Mouse (Mus musculus) urinary bladder, postnatal 14 days (tissue): ENCODE results near the gene Egr4.

ENCODE experiments used
- DNase-seq: peaks from one replicate; pipeline ENCODE4 v3.0.0; 2021; ENCODE audit warnings: low spot score

Egr4 gene

GRCm38 (mm10) chr6:85513531-85513910 is at the start of gene Egr4:
TSS of gene Egr4 (minus strand) at chr6:85513589.
- peak; percentile 38 for DNase-seq

- DNase-seq = no peak
Observed at GRCm38 (mm10) chr6:85562374-85562773, 49.0 kb upstream of the Egr4 start.

GRCm38 (mm10) chr6:85547642-85548041 is 34.3 kb upstream of the Egr4 start:
- DNase-seq = no peak

DNA sequence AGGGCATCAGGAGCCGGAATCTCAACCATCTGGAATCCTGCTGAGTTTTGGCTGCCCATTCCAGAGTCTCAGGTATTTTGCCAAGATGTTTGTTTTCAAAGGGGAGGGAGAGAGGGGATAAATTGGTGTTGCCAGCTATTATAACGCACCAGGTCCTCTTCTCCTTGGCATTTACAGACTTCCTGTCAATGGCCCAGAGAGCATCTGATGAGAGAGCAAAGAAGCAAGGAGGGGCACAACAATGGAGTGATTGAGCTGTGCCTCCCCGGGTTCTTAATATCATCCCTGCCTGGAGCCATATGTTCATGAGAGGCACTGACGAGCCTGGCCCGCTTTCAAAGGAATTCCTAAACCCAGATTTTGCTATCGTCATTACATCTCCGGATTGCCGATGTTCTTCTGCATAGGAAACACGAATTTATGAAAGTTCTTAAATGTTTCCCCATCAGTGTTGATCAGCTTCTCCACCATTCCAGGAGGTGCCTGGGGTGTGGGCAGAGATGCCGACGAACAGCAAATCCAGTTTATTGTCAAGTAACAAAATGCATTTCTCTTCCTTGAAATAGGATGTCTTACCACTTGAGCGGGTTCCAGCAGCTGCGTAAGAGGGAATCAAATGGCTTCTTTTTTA is 31.0 kb upstream of the Egr4 start:
- DNase-seq = no peak

GRCm38 (mm10) chr6:85543351-85544175 is 30.2 kb upstream of the Egr4 start:
- no peak for DNase-seq

DNA sequence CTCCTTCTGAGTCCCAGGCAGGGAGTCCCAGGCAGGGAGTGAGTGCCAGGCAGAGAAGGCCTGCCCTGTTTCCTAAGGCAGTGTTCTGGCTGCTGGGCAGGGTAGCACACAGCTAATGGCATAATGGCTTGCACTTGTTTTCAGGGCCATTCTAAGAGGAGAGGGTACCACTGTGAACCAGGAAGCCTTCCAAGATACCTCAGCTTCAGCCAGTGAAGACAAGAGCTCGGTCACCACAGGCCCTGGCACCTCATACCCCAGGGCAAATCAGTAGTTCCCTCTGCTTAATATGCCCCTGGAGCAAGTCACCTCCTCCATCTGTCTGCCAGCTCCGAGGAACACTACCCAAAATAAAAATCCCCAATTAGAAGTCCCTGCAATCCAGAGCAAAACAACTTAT is 9.4 kb upstream of the Egr4 start:
- DNase-seq = no peak

GRCm38 (mm10) chr6:85522026-85522425 is 8.6 kb upstream of the Egr4 start:
- DNase-seq = no peak

- DNase-seq = no peak
Observed at GRCm38 (mm10) chr6:85518091-85518693, 4.8 kb upstream of the Egr4 start.

GRCm38 (mm10) chr6:85515941-85516340 is 2.6 kb upstream of the Egr4 start:
- DNase-seq = no peak

- no peak for DNase-seq
Observed at GRCm38 (mm10) chr6:85512577-85513530, 535 bp downstream of the Egr4 start.

DNA sequence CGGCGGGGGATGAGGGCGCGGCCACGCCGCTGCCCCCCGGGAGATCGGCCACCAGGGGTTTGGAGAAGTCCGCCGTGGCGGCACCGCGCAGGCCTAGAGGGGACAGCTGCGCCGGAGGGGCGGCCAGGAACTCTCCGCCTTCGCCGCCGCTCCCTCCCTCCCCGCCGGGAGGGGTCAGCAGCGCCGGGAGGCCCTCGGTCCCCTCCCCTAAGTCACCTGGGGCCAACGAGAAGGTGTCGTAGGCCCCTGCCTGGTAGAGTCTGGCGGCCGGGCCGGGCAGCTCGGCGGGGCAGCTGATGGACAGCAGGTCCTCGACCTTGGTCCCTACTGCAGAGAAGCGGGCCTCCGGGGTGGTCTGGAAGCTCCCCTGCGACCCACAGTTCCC is 1.3 kb downstream of the Egr4 start:
- no peak for DNase-seq

- DNase-seq = peak; percentile 59
Observed at GRCm38 (mm10) chr6:85511286-85512055, 1.9 kb downstream of the Egr4 start.

DNA sequence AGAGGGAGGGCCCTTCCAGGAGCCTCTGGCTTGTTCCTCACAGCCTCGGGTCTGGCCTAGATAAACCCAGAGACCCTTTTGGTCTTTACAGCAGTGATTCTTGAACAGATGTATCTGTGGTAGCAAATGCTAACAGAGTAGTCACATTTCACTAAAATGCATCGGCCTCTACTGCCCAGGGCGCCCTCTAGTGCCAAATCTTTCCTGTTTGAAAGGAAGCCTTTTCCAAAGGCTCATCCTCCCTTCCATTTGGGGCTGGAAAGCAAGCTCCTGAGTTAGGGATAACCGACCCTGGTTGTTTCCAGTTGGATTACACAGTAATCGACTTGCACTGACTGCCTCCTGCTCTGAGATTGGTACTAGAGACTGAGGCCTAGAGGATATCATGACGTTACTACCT is 2.9 kb downstream of the Egr4 start:
- peak; percentile 62 for DNase-seq

GRCm38 (mm10) chr6:85508602-85509001 is 4.8 kb downstream of the Egr4 start:
- DNase-seq = peak; percentile 34

DNA sequence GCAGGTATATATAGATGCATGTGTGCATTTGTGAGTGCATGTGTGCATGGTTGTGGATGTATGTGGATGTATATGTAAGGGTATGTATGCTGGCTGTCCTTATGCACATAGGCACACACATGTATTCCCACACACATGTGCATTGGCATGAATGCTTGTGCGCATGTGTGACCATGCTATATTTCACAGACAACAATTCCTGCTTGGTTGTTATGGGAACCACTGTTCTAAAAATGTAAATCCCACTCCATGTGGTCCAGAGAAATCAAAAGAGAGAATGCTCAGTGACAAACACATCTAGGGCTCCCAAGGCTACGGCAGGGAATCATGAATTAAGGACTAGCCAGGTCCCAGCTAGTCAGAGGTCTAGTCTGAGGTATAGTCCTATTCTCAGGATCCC is 8.5 kb downstream of the Egr4 start:
- DNase-seq = no peak

GRCm38 (mm10) chr6:85502911-85503250 is 10.5 kb downstream of the Egr4 start, which contains the start of gene Fbxo41:
TSS of gene Fbxo41 (minus strand) at chr6:85502994.
- no peak for DNase-seq

DNA sequence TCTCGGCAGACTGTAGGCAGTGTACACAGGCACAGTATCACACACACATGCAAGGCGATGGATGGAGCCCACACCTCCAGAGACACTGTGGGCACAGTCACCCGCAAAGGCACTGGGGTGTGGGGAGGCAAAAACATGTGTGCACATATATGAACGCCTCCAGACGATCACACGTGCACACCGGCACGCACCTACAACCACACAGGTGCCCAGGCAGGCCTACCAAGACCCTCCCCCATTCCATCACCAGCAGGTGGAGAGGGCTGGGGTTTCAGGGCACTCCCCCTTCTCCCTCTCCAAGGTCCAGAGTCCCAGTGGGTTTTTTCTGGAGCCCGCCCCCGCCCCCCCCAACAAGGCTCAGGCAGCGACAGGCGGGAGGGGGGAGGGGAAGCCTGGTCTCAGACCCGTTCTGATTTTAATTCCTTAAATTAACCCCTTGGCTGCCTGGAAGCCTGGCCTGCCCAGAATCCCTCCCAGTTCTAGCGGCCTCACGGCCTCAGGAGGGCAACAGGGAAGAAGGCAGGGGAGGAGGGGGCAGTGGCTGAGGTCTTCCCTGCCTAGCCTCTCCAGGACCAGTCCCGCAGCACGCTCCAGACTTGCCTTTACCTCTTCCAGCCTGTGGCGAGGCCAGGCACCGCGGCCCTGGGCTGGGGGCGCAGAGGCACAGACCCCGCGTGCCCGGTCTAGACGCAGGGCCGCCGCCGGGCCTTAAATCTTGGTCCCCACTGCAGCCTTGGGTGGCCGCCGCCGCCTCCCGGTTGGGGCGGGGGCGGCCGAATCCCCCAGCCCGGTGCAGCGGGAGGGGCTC is 11.1 kb downstream of the Egr4 start:
- no peak for DNase-seq

DNA sequence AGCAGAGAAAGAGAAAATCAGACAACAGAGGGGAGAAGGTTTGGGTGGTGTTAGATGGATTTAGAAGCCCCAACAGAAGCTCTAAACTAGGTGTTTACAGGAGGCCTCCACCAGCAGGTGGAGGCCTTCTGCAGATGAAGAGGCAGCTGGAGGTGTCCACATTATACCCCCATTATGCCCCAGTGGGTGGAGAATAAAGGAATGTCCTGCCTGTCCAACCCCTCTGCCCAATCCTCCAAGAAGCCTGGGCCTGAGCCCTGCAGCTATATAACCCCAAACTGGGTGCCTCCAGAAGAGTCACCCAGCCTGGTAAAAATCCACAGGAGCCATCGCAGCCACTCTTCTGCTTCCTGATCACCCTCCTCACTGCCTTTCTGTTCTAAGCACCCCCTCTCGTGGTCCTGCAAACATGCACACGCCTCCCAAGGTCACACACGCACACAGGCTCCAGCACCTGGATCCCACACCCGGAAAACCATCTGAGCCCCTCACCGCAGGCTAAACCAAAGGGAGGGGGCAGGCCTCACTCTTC is 11.8 kb downstream of the Egr4 start:
- no peak for DNase-seq

GRCm38 (mm10) chr6:85500416-85500815 is 13.0 kb downstream of the Egr4 start:
- no peak for DNase-seq

GRCm38 (mm10) chr6:85498147-85498546 is 15.2 kb downstream of the Egr4 start:
- DNase-seq = no peak
